Mouse (Mus musculus): ENCODE data around the gene Crtc3.
A peak's percentile ranks its signal among the peaks of the same experiment; 100 is the strongest.

Gene Crtc3

GRCm38 (mm10) chr7:80639981-80640380 is 48.7 kb downstream of the Crtc3 start:
- DNase-seq (ENCODE audit: low spot score in 2 of 2) = no peak

- no peak for DNase-seq (ENCODE audit: low spot score in 2 of 2)
These were observed 50.2 kb downstream of the Crtc3 start for GRCm38 (mm10) chr7:80638460-80638859.

GRCm38 (mm10) chr7:80636953-80637800 is 51.5 kb downstream of the Crtc3 start:
- peak; percentile 34 to 53 for DNase-seq (ENCODE audit: low spot score in 2 of 2)

GRCm38 (mm10) chr7:80636288-80636952 is 52.3 kb downstream of the Crtc3 start:
- DNase-seq (ENCODE audit: low spot score in 2 of 2) = no peak

- DNase-seq (ENCODE audit: low spot score in 2 of 2) = no peak
These were observed 52.8 kb downstream of the Crtc3 start for GRCm38 (mm10) chr7:80635866-80636265.

- no peak for DNase-seq (ENCODE audit: low spot score in 2 of 2)
These were observed 53.9 kb downstream of the Crtc3 start for GRCm38 (mm10) chr7:80634741-80635140.

GRCm38 (mm10) chr7:80633635-80634034 is 55.0 kb downstream of the Crtc3 start:
- DNase-seq (ENCODE audit: low spot score in 2 of 2) = no peak

- DNase-seq (ENCODE audit: low spot score in 2 of 2) = no peak
These were observed 56.7 kb downstream of the Crtc3 start for GRCm38 (mm10) chr7:80631993-80632392.

- no peak for DNase-seq (ENCODE audit: low spot score in 2 of 2)
These were observed 57.3 kb downstream of the Crtc3 start for GRCm38 (mm10) chr7:80631405-80631804.

GRCm38 (mm10) chr7:80629369-80629768 is 59.3 kb downstream of the Crtc3 start:
- no peak for DNase-seq (ENCODE audit: low spot score in 2 of 2)

- DNase-seq (ENCODE audit: low spot score in 2 of 2) = peak; percentile 33 to 64
These were observed 59.9 kb downstream of the Crtc3 start for GRCm38 (mm10) chr7:80628708-80629183.

- no peak for DNase-seq (ENCODE audit: low spot score in 2 of 2)
These were observed 61.7 kb downstream of the Crtc3 start for GRCm38 (mm10) chr7:80626943-80627342.

- no peak for DNase-seq (ENCODE audit: low spot score in 2 of 2)
These were observed 62.8 kb downstream of the Crtc3 start for GRCm38 (mm10) chr7:80625841-80626240.

GRCm38 (mm10) chr7:80623276-80623675 is 65.4 kb downstream of the Crtc3 start:
- no peak for DNase-seq (ENCODE audit: low spot score in 2 of 2)

GRCm38 (mm10) chr7:80616096-80616495 is 72.6 kb downstream of the Crtc3 start:
- DNase-seq (ENCODE audit: low spot score in 2 of 2) = no peak

- DNase-seq (ENCODE audit: low spot score in 2 of 2) = no peak
These were observed 74.6 kb downstream of the Crtc3 start for GRCm38 (mm10) chr7:80614042-80614441.

GRCm38 (mm10) chr7:80612191-80612787 is 76.4 kb downstream of the Crtc3 start:
- no peak for DNase-seq (ENCODE audit: low spot score in 2 of 2)

- no peak for DNase-seq (ENCODE audit: low spot score in 2 of 2)
These were observed 77.0 kb downstream of the Crtc3 start for GRCm38 (mm10) chr7:80611646-80612045.

GRCm38 (mm10) chr7:80607503-80607902 is 81.2 kb downstream of the Crtc3 start:
- no peak for DNase-seq (ENCODE audit: low spot score in 2 of 2)

GRCm38 (mm10) chr7:80606435-80606834 is 82.2 kb downstream of the Crtc3 start:
- DNase-seq (ENCODE audit: low spot score in 2 of 2) = no peak

GRCm38 (mm10) chr7:80605557-80605930 is 83.1 kb downstream of the Crtc3 start:
- no peak for DNase-seq (ENCODE audit: low spot score in 2 of 2)

GRCm38 (mm10) chr7:80604908-80605556 is 83.6 kb downstream of the Crtc3 start:
- DNase-seq (ENCODE audit: low spot score in 2 of 2) = no peak

All from right cerebral cortex, adult 2 months (tissue).